Mouse (Mus musculus) adrenal gland, postnatal 14 days (tissue): Measurements from ENCODE around the gene Ackr1. TPM values are rescaled to one million over a fixed set of nuclear protein-coding genes. Genes with fewer than 3 reads are reported as not detected.

Experiments
- DNase-seq: peaks from one replicate; pipeline ENCODE4 v3.0.0; 2021; ENCODE audit warnings: mixed read lengths
- long read RNA-seq, 2 experiments: library from polyadenylated mRNA; stranded (forward); transcript quantifications; one replicate each; pipeline ENCODE4 v2.0.0; 2021
- total RNA-seq: library from RNA; stranded (reverse); gene quantifications from 2 replicates; pipeline ENCODE4 v1.2.3, GENCODE M21; 2021

Ackr1 gene
- total RNA-seq: 2.8 and 6.0 TPM in 2 replicates
- long read RNA-seq, experiment 1: 0 reads
- long read RNA-seq, experiment 2: 0 reads

DNA sequence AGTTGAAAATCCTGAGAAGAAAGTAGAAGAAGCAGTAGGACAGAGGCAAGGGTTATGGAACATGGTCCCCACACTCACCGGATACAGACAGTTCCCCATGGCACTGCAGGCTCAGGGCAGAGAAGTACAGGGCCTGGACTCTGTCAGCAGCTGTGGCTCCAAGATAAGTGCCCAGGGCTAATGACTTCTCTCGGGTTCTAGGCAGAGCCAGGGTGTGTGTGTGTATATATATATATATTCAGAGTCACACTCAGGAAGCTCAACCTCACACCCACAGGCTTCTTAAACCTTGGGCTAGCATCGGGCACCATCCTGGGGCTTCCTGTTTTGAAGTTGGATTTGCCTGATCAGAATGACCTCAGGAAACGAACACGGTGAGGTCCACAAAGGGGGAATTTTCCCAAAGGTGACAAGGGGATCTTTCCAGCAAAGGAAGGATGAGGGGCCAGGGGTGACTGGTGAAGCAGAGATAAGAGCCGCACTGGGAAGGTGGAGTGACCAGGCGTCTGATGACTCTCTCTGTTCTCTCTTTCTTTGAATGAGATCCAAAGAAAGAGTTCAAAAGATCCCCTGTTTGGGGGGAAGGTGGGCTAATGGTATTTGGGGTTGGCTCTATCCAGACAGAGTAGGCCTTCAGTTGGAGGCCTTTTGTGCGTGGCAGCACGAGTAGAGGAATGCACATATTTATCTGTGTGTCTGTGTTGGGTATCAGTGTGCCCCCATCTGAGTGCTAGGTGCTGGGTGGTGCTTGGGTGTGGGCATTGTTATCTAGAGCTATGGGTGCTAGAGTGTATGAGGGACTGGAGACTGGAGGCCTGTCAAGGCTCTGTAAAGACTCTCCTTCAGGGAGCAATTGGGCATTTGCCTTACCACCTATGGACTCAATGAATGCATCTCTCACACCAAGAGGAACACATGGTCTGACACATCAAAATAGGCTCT is at the start of gene Ackr1:
TSS of gene Ackr1 (minus strand) at position 439 of the 942 bp plus-strand sequence.
- no peak for DNase-seq

DNA sequence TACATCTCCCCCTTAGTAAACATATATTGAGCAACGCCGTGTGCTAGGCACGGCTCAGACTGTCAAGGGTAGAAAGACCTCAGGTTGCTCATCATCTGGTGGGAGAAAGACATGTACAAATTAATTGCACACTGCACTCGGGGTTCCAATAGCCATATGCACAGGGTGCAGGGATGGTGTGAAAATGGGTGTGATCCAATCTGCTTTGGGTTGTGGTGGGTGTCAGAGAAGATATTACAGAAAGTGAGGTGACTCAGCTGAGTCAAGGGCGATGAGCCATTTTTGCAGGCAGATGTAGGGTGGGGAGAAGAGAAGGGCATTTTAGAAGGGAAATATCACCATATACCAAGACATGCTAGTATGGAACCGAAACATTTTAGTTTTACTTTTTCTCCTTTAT is 47.9 kb upstream of the Ackr1 start:
- no peak for DNase-seq

DNA sequence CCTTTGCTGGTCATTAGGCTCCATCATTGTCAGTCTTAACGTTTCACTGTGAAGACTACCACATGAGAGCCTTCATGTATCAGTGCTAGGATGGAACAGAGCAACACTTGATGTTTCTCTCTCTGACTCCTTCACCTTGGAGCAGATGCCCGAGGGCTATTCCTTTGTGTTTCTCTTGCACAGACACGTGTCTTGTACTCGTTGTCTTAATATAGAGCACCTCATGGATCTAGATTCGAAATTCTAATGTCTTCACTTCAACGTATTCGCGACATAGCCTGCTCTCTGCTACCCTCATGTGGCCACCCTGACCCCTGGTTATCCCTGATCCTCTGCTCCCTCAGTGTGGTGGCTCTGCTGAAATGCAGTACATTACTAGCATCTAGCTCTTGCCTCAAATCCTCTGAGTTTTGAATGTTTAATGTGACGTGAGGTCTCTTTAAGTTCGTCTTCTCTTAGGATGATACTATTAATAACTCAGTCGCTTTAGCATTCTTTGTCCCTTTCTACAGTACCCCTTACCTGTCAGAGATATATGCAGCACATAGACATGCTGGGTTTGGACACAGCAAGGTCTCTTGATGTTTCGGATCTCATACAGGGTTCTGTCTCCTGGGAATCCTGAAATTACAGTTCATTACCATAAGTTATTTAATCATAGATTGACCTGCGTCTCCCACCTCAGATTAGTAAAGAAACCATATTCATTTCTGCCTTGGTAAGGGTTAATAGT is 44.0 kb upstream of the Ackr1 start:
- peak; percentile 64 for DNase-seq

DNA sequence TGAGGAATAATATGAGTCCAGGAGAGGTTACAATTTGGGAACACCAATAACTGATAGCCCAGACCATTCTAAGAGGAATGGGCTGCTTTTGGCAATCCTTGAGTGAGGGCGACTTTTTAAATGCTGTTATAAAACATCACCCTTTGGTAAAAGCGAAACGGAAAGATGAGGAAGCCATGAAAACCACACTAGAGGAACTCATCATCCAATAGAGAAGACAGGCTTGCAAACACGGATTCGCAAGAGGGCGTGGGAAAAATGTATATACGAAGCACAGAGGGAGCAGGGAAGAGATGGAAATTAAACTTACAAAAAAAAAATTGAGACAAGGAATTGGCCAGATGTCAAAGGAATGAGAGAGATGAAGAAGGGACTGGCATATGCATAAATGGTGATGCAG is 40.5 kb upstream of the Ackr1 start:
- no peak for DNase-seq

DNA sequence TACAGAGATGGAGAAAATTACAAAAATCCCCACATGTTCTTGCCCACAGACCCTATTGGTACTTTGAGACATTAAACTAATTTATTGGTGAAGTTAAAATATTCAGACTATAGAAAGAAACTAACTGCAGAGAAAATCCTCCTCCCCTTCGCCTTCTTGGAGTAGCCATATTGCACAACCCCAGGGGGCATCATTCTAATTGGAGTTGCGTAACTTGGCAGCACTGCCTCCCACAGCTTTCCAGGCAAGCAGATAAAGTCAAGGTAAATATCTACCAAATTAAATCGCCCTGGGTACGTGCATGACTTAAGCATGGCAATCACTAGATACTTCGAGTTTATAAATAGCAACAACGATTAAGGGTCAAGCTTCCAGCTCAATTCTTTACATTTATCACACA is 38.0 kb upstream of the Ackr1 start:
- DNase-seq: no peak

DNA sequence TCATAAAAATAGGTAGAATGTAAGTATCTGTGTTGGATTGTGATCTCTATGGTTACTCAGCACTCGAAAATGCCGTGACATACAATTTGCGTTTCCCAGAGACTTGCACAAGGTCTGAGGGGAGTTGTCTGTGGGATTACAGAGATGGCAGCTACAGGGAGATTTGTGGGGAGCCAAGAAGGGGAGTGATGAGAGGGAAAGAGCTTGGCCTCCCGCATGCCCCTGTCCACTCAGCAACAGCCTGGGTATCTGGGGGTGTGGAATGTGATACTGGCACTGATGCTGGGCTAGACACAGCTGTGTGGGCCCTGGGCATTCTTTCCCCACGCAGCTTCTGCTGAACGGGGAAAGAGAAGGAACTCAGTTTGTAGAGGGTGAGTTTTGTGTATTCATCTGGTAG is 36.9 kb upstream of the Ackr1 start:
- no peak for DNase-seq

DNA sequence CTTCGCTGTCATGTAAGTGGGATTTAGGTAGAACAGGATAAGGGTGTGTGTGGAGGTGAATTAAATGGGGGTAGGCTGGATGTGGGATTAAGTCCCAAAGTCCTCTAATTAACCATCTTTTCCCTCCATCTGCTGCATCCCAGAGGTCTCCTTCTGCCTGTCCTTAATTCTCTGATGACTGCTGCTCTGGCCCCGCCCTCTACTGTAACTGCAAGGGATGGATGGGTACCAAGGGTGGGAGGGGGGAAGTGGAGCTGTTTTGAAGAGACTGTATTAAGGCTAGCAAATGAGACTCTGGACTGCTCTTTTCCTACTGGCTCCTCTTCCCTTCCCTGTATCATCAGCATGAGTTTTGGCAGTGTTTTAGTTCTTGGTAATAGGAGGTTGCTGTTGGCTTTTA is 36.1 kb upstream of the Ackr1 start:
- DNase-seq: no peak

DNA sequence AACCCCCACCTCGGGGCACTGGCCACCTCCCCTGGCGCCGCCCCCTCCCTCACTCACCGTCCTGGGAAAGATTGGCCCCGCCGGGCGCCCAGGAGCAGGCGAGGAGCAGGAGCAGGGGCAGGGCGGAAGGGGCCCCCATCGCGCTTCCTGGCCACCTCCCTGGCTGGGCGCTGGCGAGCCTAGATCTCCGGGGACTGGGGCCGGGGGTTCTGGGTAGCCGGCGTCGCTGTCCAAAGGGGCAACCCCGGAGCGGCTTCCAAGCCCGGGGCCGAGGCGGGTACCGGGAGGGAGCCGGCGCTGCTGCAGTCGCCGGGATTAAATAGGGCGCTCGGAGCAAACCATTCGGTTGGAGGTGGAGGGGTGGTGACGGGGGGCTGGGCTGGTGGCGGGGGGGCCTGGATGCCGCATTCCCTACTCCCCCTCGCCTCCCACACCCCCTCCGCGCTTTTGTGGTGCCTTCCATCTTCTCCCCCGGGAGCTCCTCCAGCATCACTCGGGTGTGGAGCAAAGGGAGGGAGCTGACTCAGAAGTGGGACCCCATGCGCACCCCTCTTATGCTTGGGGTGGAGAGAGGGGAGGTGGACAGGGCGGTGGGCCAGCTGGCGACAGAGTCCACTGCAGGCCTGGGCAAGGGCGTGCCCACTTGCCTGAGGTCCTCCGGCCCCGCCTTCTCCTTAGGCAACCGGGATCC is 34.0 kb upstream of the Ackr1 start, which contains the start of gene Cadm3:
TSS of gene Cadm3 (minus strand) at position 340 of the 691 bp plus-strand sequence.
- peak; percentile 9 for DNase-seq

DNA sequence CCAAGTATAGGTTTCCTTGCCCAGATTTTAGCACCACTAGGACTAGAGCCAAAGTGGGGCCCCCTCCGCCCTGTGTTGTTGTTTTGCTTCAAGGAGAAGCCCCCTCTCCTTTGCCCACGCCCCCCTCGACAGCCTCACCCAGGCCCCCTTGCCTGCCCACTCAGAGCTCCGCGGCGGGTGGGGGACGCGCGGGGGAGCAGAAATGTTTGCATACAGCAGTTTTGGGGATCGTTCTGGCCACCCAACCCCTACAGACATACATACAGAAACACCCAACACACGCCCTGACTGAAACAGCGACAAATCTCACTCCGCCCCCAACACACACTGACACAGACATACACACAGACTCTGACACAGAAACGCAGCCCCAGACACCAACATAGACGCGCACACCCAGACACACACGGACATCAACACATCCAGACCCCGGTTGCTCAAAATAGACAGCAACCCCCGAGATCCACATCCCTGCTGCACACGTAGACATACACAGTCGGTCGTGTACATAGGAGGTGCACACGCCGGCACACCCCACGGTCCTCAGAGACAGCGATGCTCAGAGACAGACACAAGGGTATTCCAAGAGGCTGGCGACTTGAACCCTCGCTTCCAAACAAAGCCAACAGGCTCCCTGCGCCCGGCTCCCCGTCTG is 33.3 kb upstream of the Ackr1 start:
- no peak for DNase-seq

DNA sequence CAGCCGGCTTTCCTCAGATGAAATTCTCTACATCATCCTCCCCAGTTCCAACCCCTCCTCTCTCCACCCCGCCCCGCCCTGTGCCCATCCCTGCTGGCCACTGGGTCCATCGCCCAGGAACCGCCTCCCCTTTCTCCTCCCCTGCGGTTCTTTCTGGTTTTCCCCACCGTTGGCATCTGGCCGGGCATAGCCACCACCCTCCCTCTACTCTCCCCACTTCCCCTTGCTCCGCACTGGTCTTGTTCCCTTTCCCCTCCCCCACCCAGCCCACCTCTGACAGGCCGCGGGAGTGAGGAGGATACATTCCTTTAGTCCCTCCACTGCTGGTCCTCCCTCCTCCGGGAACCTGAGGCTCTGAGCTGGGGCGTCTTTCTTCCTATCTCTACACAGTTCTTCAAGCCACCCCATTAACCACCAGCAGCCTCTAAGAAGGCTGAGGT is 32.4 kb upstream of the Ackr1 start:
- DNase-seq: no peak

DNA sequence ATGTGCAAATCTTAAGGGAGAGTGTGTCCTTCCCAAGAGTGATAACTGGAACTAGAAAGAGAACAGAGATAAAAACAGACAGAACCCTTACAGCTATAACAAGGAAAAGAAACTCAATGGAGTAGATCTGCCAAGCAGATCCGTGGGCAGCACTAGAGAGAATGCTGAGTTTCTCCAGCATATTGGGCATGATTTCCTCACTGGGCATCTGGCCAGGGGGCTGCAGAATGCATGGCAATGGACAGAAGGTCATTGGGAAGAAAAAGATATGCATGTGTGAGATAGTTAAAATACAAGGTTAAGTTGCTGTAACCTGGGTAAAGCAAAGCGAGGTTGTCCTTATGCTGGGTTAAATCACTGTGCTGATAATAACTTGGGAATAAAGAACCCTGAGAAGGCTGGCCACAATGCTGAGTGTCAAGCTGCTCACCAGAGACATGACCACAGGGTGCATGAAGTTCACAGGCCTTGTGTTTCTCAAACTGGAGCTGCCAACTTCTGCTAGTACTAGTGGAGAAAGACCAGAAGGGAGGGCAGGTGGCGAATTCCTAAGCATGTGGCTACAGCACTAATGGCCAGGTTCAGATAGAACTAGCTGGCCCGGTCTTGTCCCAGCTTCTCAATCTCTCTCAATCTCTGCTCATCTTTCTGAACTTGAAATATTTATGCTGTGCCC is 30.7 kb upstream of the Ackr1 start:
- peak; percentile 8 for DNase-seq

DNA sequence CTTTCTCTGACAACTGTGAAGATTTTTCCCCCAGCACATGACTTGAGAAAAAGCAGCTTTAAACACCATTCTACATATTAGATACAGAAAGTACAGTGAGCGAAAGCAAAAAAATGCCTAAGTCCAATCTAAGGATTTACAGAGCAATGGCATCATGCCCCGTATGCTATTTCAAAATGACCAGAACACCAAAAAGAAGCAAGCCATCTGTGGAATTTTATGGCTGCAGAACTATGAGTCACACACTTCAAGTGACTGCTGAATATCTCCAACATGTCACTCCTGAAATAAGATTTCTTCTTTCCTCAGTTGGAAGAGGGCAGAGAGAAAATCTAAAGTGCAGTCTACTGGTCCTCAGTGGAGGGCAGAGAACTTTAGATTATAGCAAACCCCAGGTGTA is 29.9 kb upstream of the Ackr1 start:
- DNase-seq: no peak

DNA sequence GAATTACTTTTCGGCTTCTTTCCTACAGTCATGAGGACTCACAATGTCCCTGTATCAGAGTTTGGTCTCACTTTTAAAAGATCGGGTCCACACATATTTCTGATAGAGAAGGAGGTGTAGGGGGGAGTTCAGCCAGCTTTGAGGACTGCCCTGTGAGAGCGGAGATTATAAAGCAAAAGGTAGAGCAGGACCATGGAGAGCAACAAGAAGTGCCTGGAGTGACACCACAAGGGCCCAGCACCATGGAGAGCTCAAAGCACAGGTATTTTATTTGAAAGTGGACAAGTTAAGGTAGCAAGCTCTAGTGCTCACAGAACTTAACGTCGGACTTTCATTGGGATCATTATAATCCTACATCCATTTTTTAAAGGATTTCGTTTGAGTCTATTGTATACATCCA is 28.1 kb upstream of the Ackr1 start:
- peak; percentile 77 for DNase-seq

DNA sequence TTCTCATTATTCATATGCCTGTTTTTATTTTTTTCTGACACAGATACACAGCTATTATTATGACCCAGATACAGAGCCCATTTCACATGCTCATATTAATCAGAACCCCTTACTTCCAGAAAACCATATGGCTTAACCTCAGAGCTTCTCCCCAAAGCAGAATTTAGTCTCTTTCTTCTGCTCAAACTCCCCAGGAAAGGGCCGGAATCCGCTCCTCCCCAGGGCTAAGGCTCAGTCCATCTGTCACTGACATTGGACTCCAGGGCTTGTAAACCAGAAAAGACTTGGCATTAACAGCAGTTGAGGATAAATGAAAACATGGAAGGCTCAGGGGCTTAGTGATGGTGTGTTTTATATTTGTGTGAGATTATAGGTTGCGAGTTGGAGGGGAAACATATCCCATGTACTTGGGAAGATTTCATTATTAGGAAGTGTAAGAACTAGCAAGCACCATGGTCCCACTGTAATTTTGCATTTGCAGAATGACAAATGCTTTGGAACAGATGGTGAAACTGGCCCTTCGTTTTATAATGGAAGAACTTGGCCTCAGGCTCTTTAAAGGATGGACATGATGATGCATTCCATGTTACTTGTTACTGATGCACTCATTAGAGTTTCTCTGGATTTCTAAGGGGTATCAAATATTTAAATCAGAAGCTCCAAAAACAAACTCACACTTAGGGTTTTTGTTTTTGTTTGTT is 26.2 kb upstream of the Ackr1 start:
- no peak for DNase-seq

DNA sequence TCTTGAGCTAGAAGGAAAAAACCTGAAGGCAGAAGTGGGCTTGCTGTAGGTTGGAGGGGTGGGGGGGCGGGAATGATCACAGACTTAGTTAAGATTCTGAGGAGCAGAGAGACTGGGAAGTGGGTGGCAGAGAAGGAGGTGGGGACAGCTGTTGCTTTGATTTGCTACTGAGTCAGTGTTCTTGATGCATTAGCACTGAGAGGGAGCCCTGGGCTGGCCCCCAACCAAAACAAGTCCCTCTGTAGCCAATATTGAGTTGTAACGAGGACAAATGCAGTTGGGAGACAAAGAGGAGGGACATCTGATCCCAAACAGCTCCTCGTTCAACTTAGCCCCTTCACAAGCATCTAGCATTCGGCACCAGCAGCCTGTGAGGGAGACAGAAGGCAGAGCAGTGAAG is 24.2 kb upstream of the Ackr1 start:
- DNase-seq: no peak

DNA sequence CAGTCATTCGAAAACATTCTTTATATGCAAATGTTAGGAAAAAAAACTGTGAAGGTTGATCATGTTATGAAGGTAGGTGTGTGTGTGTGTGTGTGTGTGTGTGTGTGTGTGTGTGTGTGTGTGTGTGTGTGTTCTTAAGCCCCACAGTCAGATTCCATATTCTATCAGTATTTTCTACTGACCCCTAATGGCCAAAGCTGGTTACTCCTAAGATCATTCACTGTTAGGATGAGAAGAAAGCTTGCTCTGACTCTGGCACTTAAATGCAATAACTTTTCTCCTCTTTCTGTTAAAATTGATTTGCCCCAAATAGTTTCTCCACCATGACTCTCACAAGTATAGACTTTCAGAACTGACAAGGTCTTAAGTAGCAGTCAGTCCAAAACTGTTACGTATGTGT is 23.1 kb upstream of the Ackr1 start:
- no peak for DNase-seq

DNA sequence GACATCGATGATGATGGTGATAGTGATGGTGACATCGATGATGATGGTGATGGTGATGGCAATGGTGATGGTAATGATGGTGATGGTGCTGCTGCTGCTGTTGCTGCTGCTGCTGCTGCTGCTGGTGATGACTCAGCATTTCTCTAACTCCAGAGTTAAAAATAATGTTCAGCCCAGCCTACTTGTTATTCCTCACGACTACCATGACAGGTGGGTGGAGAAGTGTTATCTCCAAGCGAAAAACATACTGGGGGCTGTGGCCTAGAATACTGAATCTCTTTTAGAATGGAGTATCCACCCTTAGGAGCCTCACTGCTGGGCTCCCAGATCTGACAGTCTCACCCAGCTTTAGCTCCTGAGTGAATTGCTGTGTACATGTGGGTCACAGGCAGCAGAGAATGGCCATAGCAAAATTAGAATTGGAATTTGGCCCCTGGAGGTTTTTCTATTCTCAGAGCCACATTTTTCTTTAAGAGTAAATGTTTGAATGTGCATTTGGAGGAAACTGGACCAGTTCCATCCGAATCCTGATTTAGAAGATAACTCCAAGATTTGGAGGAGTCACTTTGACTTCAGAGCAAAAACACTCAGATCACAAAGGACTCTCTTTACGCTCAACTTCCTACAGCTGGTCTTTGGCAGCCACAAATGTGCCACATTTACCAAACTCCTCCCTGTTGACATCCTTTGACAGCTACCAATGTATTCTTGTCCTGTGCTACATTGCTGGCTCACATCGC is 21.7 kb upstream of the Ackr1 start:
- no peak for DNase-seq

DNA sequence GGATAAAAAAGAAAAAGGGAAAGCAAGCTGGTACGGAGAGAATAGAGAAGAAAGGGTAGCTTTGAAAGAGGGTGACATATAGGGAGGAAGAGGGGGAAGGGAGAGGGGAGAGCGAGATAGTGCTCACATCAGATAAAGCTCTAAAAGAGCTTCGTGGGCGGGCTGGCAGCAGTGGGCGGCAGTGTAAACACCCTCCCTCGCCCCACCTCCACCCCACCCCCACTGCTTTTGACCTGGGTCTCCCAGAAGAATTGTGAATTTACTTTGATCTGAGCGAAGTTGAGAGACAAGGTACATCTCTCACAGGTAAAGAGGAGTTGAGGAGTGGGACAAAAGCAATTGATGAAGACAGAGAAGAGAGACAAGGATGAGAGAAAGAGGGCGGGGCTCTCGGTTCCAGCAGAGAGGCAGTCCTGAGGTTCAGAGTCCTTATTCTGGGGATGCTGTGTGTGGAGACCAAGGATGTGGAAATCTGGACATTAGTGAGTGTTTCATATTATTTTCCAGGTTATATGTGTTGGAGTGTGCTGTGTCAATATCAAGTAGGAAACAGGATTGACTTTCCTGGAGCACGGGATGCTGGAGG is 16.9 kb upstream of the Ackr1 start, which contains the start of gene Aim2:
TSS of gene Aim2 (plus strand) at position 508 of the 586 bp plus-strand sequence.
- DNase-seq: no peak

DNA sequence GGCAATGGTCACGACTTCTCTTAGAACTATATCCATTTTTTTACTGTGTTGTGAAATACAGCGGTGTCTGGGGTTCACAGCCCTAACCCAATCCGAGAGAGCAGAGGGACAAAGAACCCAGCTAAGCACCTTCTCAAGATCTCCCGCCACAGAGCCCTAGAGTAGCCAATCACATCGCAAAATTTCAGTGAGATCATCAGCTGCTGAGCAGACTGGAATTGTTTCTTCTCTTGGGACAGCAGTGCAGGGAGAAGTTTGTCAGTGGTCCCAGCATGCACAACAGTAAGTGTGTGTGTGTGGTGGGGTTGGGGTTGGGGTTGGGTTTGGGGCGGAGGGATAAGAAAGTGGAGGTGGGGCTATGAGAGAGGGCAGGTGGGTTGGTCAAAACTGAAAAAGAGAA is 16.4 kb upstream of the Ackr1 start:
- DNase-seq: peak; percentile 50

DNA sequence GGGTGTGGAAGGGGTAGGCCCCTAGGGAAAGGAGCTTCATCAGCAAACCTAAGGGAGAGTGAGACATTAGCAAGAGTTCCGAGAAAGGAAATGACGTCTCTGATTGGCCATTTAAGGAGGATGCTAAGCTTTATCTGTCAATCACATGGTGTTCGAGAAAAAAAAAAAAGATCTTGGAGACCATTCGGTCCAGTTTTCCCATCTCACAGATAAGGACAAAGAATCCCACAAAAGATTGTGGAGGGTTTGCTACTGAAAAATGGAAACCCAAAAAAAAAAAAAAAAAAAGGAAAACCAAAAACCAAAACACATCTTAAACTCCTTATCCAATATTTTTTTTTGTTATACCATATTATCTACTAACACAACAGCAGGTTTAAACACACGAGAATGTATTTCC is 15.6 kb upstream of the Ackr1 start:
- no peak for DNase-seq
